Mouse (Mus musculus): ENCODE measurements around the gene Prelid3b.
A peak's percentile ranks its signal among the peaks of the same experiment; 100 is the strongest.

Prelid3b gene

DNA sequence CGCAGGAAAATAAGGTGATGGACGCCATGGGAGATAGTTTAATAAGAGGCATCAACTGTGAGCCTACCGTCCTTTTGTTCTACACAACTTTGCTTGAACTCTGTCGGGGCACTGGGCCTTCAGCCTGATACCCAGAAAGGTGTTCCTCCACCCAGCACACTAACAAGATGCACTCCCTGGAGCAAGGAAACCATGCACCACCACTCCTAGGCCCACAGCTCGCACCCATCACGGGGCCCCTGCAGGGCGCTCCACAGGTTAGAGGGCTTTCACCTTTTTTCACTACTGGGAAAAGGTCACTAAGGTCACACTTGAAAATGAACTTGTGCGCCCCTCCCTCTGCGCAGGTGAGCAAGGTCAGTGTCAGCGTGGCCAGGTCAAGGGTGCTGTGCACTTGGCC, 9.5 kb downstream of the Prelid3b start:
- DNase-seq (ENCODE audit: low spot score in 2 of 2), result peak in 1 of 2 experiments; percentile 28

DNA sequence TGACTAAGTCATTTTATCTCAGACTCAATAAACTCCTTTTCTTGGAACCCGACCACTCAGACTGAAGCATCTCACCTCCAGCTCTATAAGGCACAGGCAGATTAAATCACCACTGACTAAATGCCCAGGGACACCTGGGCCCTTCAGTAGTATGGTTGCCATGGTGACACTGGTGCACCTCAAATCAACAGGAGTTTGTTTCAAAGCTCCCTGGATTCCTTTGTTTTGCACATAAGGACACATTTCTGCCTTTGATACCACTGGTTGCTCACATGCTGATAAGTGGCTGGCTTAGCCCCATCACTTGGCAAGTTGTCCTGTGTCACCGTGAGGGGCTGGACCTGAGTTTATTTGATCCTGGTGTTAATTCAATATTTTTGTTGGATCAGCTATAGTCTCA, 13.5 kb downstream of the Prelid3b start:
- no peak for DNase-seq (ENCODE audit: low spot score in 2 of 2)

DNA sequence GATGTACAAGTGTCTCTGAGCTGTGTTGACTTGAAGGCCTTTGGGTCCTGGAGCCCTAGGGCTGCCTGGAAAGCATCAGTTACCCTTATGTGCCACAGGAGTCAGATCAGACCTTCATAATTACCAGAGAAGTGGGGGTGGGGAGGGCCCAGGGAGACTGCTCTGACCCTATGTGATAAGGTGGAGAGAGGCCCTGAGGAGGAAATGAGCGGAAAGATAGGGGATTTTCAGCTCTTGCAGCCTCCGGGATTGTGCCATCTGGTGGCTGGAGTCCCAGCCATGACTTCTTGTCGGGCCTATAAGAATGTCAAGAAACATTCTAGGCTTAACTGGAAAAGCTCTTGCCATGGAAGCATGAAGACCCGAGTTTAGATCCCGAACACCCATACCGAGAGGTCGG, 19.2 kb downstream of the Prelid3b start:
- DNase-seq (ENCODE audit: low spot score in 2 of 2), result no peak

DNA sequence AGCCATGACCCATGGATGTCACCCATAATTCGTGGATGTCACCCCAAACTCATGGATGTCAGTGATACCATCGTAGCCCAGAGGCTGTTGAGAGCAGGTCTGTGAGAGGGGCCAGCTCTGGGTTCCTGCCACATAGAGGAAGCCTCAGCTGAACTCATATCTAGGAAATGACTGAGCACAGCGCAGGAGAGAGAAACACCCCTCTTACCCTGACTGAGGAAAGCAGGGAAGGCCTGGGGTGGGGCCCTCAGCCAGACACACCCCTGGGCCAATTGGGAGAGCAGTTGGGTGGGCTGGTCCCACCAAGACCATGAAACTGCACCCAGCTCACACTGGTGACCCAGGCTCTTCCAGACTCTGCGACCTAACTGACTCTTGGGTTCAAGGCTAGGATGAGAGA, 22.5 kb downstream of the Prelid3b start, which contains the start of gene Tubb1:
Gene Tubb1, plus strand, starts transcription at position 343 of the 400 bp plus-strand sequence.
- DNase-seq (ENCODE audit: low spot score in 2 of 2), result no peak

DNA sequence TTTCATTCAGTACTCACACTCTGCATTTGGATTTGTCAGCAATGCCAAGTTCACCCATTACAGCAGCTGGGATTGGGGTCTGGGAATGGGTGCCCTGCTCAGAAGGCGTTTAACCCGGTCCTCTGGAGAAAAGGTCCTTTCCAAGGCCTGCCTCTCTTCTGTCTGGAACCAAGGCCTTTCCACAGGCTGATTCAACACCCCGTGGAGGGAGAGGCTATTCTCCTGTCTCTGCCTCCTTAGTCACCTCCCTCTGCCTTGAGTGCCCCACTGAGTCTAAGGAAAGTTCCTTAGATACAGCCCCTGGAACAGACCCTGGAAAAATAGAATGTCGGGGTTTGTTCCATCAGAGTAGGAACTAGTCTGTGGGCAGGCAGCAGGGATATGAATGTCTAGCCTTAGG, 24.5 kb downstream of the Prelid3b start:
- DNase-seq (ENCODE audit: low spot score in 2 of 2), result no peak

DNA sequence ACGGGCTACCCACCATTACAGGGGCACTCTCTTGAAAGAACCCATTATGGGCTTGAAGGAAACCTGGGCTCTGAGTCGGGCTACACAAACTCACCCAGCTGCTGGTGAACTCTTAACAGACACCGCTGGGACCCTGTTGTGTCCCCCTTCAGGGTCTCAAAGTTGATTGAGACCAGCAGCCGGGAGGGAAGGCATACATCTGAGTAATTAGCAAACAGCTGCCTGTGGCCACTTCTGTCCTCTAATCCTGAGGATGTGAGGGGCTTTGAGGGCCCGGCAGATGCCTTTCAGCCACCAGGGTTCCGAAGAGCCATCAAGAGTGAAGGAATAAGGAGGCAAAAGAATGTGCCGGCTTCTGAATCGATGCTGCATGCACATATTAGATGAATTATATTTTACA, 26.0 kb downstream of the Prelid3b start:
- no peak for DNase-seq (ENCODE audit: low spot score in 2 of 2)

DNA sequence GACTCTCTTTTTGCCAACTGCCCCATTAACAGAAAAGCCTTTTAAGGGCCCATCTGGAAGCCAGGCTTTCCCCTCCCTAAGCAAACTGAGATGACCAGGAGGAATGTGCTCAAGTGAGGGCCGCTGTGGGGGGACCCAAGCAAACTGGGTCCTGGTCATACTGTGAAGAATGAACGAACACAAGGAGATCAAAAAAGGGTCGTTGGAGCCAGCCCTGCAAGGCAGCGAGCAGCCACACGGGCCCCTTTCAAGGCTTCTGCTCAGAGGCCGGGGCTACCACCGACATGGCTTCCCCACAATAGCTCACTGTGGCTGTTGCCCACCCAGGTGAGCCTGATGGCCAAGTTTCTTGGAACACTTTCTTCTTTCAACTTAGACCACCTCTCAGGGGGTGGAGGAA, 26.4 kb downstream of the Prelid3b start:
- DNase-seq (ENCODE audit: low spot score in 2 of 2), result no peak

DNA sequence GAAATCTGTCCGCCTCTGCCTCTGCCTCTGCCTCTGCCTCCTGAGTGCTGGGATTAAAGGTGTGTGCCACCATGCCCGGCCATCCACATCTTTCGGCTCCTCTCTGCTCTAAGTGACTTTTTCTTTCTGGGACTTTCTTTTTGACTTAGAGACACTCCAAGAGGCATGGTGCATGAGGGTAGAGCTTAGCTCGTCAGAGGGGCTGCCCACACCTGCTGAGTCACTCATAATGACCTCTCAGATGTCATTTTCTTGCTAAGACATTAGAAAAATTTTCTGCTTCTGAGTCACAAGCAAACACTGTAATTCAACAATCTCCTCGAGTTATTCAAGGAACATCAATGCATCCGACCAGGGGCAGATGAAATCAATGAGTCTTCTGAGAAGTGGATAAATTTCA, 27.9 kb downstream of the Prelid3b start:
- DNase-seq (ENCODE audit: low spot score in 2 of 2), result no peak

DNA sequence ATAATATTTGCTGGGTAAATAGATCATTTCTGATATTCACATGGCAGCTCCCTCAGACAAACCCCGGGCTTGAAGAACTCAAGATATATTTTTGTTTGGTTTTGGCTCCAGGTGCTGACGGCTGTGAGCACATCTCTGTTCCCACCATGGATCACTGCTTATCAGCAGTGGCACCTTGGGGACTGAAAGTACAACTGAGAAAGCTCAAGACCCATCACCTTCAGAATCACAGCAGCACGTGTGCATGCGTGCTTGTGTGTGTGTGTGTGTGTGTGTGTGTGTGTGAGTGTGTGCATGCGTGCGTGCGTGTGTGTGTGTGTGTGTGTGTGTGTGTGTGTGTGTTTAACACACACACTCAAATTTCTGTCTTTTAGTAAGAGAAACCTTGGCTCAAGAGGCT, 28.5 kb downstream of the Prelid3b start:
- DNase-seq (ENCODE audit: low spot score in 2 of 2), result no peak

DNA sequence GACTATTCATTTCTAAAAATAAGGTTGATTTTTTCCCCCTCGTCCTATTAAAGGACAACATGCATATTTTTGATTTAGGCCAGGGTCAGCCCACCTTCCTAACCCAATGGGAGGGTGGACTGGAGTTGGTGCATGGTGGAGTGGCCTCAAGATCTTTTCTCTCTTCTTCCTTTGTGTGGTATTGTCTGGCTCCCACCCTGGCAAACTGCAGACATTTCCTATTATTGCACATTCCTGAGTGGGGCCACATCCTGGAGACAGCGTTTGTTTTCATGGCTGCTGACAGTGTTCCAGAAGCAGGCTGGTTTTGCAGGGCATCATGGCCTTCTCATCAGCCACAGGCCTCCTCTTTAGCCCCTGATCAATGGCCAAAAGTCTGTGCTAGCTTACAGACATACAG, 29.8 kb downstream of the Prelid3b start:
- no peak for DNase-seq (ENCODE audit: low spot score in 2 of 2)

DNA sequence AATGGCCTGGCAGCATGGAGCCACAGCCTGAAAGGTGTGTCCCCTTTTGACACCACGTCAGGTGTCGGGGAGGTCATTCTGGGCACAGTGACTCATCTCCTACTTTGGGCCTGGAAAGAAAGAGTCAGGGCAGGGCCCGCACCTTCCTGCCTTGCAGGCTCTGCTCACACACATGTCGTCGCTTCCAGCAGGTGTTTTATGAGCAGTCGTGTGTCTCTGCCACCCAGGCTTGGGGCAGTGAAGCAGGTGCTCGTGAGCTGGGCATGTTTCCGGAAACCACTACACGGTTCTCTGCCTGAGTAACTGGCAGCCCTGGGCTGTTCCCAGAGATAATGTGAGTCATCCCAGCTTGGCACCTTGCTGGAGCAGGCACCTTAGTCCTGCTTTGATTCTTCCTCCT, 30.4 kb downstream of the Prelid3b start:
- no peak for DNase-seq (ENCODE audit: low spot score in 2 of 2)

DNA sequence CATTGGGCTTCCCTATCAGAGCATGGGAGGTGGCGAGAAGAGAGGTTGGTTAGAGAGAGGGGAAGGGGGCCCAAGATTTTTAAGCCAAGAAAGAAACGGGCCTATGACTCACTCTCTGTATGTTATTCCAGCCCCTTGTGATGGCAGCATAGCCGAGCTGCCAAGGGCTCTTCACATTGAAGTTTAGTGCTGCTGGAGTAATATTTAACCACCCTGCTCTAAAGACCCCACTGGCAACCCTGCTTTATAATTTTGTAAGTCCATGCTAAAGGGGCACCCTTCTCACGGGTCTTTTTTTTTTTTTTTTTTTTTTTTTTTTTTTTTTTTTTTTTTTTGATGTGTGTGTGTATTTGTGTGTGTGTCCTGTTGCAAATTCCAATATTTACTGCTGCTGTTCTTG, 31.0 kb downstream of the Prelid3b start:
- no peak for DNase-seq (ENCODE audit: low spot score in 2 of 2)

DNA sequence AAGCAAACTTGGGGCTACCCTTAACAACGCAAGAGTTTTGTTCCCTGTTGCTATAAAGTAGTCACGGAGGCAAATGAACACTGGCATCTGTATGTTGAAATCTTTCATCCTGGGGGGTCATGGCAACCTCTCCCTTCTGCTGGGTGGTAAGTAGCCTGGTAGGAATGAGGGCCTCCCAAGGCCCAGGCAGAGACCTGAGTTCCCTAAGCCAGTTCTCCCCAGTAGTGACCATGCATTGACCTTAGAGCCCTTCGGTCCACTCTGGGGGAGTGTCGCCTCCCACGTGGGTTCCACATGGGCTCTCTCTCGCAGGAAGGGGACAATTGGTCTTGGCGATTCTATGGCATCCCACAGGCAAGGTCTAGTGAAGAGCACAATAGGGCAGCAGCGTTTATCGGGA, 32.9 kb downstream of the Prelid3b start:
- no peak for DNase-seq (ENCODE audit: low spot score in 2 of 2)

DNA sequence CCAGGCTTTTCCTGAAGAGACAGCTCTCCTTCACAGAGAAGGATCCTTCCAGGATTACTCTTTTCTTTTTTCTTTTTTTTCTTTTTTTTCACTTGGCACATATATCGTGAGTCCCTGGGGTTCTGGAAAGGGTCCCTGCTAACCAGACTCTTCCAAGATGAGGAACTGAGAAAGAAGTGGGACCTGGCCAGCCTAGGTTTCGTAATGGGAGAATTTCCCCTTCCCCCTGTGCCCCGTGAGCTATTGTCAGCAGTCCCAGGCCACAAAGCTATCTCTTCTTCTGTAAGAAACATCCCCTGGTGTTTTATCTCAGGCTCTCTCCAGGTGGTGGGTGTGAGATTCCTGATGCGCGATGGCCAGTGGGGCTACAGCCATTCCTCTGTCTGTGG, 33.4 kb downstream of the Prelid3b start:
- DNase-seq (ENCODE audit: low spot score in 2 of 2), result no peak

DNA sequence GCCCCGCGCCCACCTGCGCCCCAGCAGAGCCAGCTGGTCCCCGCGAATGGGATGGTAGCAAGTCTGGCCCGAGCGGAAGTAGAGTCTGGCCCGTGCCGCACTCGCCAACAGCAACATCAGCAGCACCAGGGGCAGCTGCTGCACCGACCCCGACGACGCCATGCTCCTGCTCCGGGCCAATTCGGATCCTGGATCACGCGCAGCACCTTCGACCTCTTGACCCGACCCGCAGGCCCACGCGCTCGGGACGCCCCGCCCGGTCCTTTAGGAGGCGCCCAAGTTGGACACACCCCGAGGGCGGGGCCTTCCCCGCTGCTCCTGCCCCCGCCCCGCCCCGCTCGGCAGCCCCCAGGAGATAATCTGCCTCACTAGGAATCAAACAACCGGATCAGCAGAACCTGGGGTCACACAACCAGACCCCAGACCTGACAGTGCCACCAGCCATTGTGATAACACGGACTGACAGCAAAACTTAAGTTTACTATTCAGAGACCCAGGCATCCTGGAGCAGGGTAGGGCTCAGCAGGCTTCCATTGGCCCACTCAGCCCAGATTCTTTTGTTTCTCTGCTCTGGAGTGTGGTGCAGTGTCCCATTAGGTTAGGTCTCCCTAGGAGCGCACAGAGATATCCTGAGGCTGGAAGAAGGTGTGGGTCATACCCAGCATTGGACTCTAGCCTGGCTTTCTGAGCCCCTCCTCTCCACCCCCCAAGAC, 34.0 kb downstream of the Prelid3b start, which contains the start of gene Ctsz:
Gene Ctsz, minus strand, starts transcription at position 303 of the 713 bp plus-strand sequence.
- DNase-seq (ENCODE audit: low spot score in 2 of 2), result peak; percentile 54 to 66

DNA sequence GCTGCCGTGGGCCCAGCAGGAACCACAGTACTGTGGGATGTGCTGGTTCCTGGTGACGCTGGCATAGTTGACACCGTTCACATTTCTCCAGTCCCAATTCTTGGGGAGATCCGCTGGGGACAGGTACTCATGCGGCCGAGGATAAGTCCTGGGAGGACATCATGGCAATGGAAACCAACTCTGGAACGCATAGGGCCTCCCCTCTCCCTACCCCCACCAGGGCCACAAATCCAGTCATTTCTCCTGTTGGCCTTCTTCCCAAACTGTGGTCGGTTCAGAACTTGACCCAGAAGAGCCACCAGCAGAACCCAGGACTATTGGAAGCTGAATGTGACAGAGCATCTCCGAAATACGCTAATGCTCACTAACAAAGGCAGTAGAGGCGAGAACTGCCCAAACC, 34.7 kb downstream of the Prelid3b start:
- DNase-seq (ENCODE audit: low spot score in 2 of 2), result no peak

DNA sequence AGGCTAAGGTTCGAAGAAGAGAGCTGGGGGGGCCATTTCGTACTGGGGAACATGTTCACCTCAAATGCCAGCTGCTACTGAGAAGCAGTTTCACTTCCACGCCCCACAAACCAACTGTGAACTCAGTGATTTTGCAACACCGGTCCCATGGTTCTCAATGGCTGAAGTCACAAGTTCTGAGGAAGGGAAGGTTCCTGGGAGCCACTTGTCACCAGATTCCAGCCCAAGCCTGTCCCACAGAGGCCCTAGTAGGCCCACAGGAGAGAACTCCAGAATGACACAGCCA, 35.2 kb downstream of the Prelid3b start:
- DNase-seq (ENCODE audit: low spot score in 2 of 2), result no peak

DNA sequence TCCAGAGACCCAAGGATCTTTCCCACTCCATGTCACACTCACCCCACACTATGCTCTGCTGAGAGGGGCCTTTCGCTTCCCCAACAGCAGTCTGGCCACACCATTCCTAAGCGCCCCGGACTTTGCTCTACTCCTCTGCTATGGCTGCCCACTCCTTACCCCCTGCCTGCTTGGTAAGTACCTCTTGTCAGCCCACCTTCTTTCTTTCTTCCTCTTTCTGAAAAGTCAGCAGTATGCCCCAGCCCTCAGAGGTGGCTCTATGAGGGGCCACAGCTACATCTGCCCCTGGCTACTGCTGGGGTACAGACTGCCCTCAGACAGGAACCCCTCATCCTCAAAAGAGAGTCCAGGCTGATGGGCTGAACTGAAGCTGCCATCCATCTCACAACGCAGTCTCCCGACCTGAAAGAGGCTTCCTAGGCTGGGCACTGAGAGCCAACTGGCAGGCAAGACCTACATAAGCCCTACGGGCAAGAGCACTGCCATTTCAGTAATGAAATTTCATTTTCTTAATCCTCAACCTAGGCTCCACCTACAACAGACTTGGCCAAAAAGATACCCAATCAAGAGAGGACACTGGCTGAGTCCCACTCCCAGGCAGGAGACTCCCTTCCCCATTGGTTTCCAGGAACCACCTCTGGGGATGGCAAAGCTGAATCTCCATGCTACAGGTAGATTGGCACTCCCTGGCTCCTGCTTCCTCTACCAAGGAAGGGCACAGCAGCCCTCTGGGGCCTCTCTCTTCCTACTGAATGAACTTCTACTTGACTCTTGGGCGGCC, 35.8 kb downstream of the Prelid3b start:
- no peak for DNase-seq (ENCODE audit: low spot score in 2 of 2)

DNA sequence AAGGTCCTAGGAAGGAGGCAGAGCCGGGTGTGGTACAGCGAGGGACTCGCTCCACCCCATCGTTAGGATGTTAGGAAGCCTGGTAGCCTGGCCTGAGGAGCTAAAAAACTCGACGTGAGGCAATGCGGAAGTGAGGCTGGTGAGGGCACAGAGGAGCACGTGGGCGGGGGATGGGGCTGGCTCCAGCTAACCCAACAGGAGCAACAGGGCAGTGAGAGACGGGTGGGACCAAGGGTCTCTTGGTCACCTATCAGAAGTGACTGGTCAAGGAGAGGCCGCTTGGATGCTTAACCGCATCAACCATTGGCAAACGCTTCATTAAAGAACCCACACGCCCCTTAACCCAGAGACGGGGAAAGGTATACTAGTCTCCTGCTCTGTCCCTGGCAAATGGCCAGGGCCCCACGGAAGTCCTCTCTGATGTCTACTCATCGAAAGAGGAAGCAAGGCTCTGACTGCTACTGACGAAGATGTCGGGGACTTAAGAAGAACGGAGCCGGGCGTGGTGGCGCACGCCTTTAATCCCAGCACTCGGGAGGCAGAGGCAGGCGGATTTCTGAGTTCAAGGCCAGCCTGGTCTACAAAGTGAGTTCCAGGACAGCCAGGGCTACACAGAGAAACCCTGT, 36.7 kb downstream of the Prelid3b start:
- DNase-seq (ENCODE audit: low spot score in 2 of 2), result no peak

DNA sequence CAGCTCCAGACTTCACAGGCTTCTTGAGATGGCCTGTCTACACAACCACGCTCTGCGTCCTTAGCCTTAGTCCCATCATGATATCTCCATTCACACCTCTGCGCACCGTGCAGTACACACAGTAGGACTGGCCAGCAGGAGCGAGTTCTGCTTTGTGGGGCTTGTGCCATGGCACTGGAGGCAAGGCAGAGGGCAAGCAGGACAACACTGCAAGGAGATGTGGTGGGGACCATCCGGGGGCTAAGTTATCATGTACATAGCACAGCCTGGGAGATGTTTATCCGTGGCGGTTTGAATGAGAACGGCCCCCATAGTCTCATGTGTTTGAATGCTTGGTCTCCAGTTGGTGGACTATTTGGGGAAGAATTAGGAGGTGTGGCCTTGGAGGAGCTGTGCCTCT, 37.9 kb downstream of the Prelid3b start:
- DNase-seq (ENCODE audit: low spot score in 2 of 2), result no peak

DNA sequence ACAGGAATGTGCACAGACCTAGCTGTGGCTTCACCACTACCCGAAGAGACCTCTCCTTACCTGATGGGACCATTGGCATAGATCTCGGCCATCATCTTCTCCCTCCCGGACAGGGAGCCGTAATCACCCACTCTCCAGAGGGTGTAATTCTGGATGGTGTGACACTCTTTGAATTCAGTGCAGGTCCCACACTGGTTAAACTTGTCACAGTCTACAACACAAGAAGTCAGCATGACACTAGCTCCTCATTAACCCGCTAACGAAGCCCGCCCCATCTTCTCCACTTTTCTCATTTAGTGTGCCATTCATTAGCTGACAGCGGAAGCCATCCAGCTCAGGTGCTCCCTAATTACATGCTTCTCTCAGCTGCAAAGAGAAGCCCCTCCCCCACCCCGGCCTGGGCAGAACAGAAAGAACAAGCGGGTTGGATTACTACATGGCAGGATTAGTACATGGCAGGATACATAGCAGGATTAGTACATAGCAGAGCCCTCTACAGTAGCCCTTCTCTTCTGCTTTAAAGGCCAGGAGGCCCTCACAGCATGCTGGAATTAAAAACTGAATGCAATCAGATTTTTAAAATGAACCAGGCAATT, 43.8 kb downstream of the Prelid3b start:
- DNase-seq (ENCODE audit: low spot score in 2 of 2), result no peak

DNA sequence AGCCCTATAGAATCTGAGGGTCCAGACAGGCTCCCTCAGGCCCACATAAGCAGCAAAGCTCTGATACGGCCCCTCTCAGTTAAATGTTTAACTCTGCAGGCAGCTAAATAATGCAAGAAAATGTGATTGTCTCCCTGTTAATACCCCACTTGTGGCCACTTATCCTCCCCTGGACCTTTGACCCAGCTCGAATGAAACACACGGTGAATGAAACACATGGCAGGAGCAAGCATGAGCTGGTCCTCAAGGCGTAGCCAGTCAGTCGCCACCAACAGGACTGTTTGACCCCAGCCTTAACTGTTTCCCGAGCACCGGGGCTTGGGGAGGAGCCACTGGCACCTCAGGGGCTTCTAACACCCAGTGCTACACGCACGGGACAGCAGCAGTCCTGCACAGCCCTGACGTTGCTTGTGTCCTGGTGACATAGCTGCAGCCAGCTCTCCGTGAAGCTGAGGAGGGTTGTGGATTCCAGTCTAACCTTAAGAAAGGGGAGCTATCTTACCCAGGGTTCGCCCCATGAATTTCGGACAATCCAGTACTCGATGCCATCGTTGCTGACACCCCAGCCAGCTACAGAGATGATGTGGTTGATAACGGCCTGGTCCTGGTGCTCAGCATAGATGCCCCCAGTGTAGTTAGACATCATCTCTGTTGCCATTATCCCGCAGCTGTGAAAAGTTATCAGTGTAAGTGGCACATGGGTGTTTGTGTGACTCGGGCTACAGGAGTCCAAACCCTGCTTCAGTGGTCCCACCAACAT, 44.6 kb downstream of the Prelid3b start:
- DNase-seq (ENCODE audit: low spot score in 2 of 2), result no peak
